Mouse (Mus musculus): ENCODE measurements around the gene Rps27a. TPM values are rescaled to one million over a fixed set of nuclear protein-coding genes. Genes with fewer than 3 reads are reported as not detected.
A peak's percentile ranks its signal among the peaks of the same experiment; 100 is the strongest.

The Rps27a gene
- 887 and 1,041 TPM in 2 replicates for polyA plus RNA-seq (2016; fragmentation: Nextera tagmentation; extraction: Ambion mirVana)

- peak; percentile 91 for DNase-seq (ENCODE audit: low spot score)
- H3K4me1 ChIP-seq = peaks cover 14% of the 10 kb centered on the region
- H3K27me3 ChIP-seq (ENCODE audit: low read depth, poor library complexity, severe bottlenecking) = no peaks in the 10 kb centered on the region
- peaks cover 39% of the 10 kb centered on the region for H3K36me3 ChIP-seq
- WGBS = under 1% methylated on average over 46 of the region's 46 CpGs
- no peaks in the 10 kb centered on the region for H3K9me3 ChIP-seq (replicated peaks)
- H3K4me3 ChIP-seq = peak within 1 kb of the TSS; percentile 81
- peak within 1 kb of the TSS; percentile 92 for H3K27ac ChIP-seq (replicated peaks)
Measured at GRCm38 (mm10) chr11:29547752-29548503, at the start of gene Rps27a, which contains the start of gene Clhc1. Gene Rps27a (minus strand): TSS chr11:29548109. Gene Clhc1 (plus strand): TSS chr11:29547950.

DNA sequence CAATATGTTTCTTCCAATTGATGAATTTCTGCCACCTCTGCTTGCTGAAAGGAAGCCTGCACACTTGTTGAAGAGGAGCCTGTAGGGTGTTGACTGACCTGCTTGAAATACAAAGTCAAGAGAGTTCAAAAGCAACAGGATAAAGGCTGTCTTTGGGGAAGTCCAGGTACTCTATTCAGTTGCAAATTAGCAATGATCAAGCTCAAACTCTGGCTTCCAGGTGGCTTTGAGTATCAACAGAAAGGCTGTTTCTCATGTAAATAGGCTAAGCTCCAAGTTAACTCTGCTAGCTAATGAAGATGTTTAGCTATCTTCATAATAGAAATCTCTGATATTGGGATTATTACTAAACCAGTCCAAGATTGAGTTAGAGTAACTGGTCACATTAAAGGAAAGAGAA lies 49.2 kb upstream of the Rps27a start:
- Histone ChIP-seq H3K4me3 (no peak overlapping the region), H3K36me3 (no peaks in the 10 kb centered on the region), H3K27me3 (ENCODE audit: low read depth, poor library complexity, severe bottlenecking) (no peaks in the 10 kb centered on the region), H3K27ac (replicated peaks) (no peak overlapping the region), H3K4me1 (no peaks in the 10 kb centered on the region), H3K9me3 (replicated peaks) (no peaks in the 10 kb centered on the region)
- no peak for DNase-seq (ENCODE audit: low spot score)

GRCm38 (mm10) chr11:29595217-29595616 lies 47.3 kb upstream of the Rps27a start:
- no peak for DNase-seq (ENCODE audit: low spot score)
- H3K27ac ChIP-seq (replicated peaks) = no peak overlapping the region
- no peaks in the 10 kb centered on the region for H3K27me3 ChIP-seq (ENCODE audit: low read depth, poor library complexity, severe bottlenecking)
- H3K9me3 ChIP-seq (replicated peaks) = no peaks in the 10 kb centered on the region
- H3K36me3 ChIP-seq = no peaks in the 10 kb centered on the region
- no peak overlapping the region for H3K4me3 ChIP-seq
- no peaks in the 10 kb centered on the region for H3K4me1 ChIP-seq

DNA sequence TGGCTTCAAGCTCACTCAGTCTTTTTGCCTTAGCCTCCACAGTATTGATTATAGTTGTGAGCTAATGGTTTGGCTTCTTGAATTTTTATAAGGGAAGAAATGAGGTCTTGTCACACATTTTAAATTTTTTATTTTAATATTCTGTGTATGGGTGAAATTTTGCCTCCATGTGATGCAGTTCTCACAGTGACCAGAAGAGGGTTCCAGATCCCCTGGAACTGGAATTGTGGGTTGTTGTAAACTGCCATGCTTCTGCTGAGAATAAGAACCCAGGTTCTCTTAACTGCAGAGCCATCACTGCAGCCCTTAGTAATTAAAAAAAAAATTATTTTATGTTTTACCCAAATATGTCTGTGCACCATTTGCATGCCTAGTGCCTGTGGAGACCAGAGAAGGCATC lies 31.7 kb upstream of the Rps27a start:
- no peaks in the 10 kb centered on the region for H3K4me1 ChIP-seq
- no peak for DNase-seq (ENCODE audit: low spot score)
- H3K27ac ChIP-seq (replicated peaks) = no peak overlapping the region
- no peaks in the 10 kb centered on the region for H3K27me3 ChIP-seq (ENCODE audit: low read depth, poor library complexity, severe bottlenecking)
- no peaks in the 10 kb centered on the region for H3K9me3 ChIP-seq (replicated peaks)
- H3K4me3 ChIP-seq = no peak overlapping the region
- no peaks in the 10 kb centered on the region for H3K36me3 ChIP-seq

- Histone ChIP-seq H3K27ac (replicated peaks) (no peak overlapping the region), H3K4me3 (no peak overlapping the region), H3K9me3 (replicated peaks) (no peaks in the 10 kb centered on the region), H3K27me3 (ENCODE audit: low read depth, poor library complexity, severe bottlenecking) (no peaks in the 10 kb centered on the region), H3K36me3 (no peaks in the 10 kb centered on the region), H3K4me1 (no peaks in the 10 kb centered on the region)
- WGBS = 79% methylated on average over 2 of the region's 2 CpGs
- no peak for DNase-seq (ENCODE audit: low spot score)
Measured at GRCm38 (mm10) chr11:29572656-29573055, 24.7 kb upstream of the Rps27a start.

GRCm38 (mm10) chr11:29571536-29571935 lies 23.6 kb upstream of the Rps27a start:
- no peak for DNase-seq (ENCODE audit: low spot score)
- Histone ChIP-seq H3K4me3 (no peak overlapping the region), H3K9me3 (replicated peaks) (no peaks in the 10 kb centered on the region), H3K36me3 (no peaks in the 10 kb centered on the region), H3K4me1 (no peaks in the 10 kb centered on the region), H3K27me3 (ENCODE audit: low read depth, poor library complexity, severe bottlenecking) (no peaks in the 10 kb centered on the region), H3K27ac (replicated peaks) (no peak overlapping the region)
- WGBS = 79% methylated on average over 3 of the region's 3 CpGs

DNA sequence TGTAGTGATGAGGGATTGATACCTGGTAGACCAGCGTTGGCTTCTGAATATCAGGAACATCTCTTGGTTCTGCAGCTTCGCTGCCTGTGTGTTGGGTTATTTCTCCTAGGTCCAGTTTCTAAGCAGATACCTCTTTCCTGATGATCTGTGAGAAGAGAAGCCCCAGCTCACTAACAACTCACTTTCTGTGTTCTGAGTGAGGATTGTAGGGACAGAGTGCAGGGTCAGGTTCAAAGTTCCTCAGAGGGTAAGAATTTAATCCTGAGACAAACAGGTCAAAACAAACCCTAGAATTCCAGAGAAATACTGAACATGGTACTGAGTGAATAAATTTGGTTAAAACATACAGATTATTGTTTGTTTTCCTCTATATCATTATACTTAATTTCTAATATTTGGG lies 15.5 kb upstream of the Rps27a start:
- Histone ChIP-seq H3K27ac (replicated peaks) (no peak overlapping the region), H3K27me3 (ENCODE audit: low read depth, poor library complexity, severe bottlenecking) (no peaks in the 10 kb centered on the region)
- 95% methylated on average over 2 of the region's 2 CpGs for WGBS

GRCm38 (mm10) chr11:29560990-29561389 lies 13.1 kb upstream of the Rps27a start:
- DNase-seq (ENCODE audit: low spot score) = no peak
- WGBS = 87% methylated on average over 3 of the region's 3 CpGs
- no peak overlapping the region for H3K4me3 ChIP-seq

More for the DNA sequence above, 15.5 kb upstream of the Rps27a start:
- H3K4me1 ChIP-seq = no peaks in the 10 kb centered on the region
- DNase-seq (ENCODE audit: low spot score) = no peak
- H3K36me3 ChIP-seq = no peaks in the 10 kb centered on the region
- no peaks in the 10 kb centered on the region for H3K9me3 ChIP-seq (replicated peaks)
- no peak overlapping the region for H3K4me3 ChIP-seq

DNA sequence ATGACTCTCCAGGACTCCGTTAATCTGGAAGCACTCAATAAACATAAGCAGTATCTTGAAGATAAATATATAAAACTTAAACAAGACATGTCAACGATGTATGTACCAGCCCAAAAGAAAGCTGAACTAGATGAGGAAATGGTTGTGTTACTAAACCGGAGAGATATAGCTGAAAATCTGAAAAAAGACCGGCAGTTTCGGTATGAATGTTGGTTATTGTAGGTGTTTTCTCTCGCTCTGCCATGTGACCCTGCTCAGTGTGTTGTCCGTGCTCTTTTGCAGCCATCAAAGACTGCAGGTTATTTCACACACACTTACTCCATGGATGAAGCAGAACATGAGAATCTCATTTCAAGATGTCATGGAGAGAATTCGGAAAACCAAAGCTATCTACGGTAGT lies 12.5 kb upstream of the Rps27a start:
- no peak overlapping the region for H3K27ac ChIP-seq (replicated peaks)
- H3K36me3 ChIP-seq = no peaks in the 10 kb centered on the region
- no peaks in the 10 kb centered on the region for H3K27me3 ChIP-seq (ENCODE audit: low read depth, poor library complexity, severe bottlenecking)
- H3K4me3 ChIP-seq = no peak overlapping the region
- 89% methylated on average over 9 of the region's 9 CpGs for WGBS
- H3K4me1 ChIP-seq = no peaks in the 10 kb centered on the region
- H3K9me3 ChIP-seq (replicated peaks) = no peaks in the 10 kb centered on the region
- no peak for DNase-seq (ENCODE audit: low spot score)

More at GRCm38 (mm10) chr11:29560990-29561389, 13.1 kb upstream of the Rps27a start:
- no peak overlapping the region for H3K27ac ChIP-seq (replicated peaks)
- H3K36me3 ChIP-seq = no peaks in the 10 kb centered on the region
- H3K4me1 ChIP-seq = no peaks in the 10 kb centered on the region
- H3K9me3 ChIP-seq (replicated peaks) = no peaks in the 10 kb centered on the region
- no peaks in the 10 kb centered on the region for H3K27me3 ChIP-seq (ENCODE audit: low read depth, poor library complexity, severe bottlenecking)

DNA sequence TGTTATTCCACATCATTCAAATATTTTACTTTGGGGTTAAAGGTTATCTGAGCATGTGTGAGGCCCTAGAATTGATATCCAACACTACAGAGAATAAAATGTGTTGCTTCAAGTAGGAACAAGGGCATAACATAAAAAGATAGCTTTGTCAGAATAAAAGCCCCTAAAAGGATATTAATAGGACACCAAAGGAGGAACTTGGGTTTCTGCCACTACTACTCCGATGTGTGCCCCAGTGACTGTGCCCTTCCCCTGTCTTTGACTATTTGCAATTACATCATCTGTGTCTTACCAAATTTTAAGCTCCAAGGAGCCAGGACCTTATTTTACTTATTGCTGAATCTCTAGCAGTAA lies 1.5 kb upstream of the Rps27a start:
- no peak overlapping the region for H3K27ac ChIP-seq (replicated peaks)
- no peaks in the 10 kb centered on the region for H3K27me3 ChIP-seq (ENCODE audit: low read depth, poor library complexity, severe bottlenecking)
- 96% methylated on average over 1 of the region's 1 CpGs for WGBS
- peaks cover 25% of the 10 kb centered on the region for H3K36me3 ChIP-seq
- no peak for DNase-seq (ENCODE audit: low spot score)
- H3K9me3 ChIP-seq (replicated peaks) = no peaks in the 10 kb centered on the region
- H3K4me1 ChIP-seq = peaks cover 14% of the 10 kb centered on the region
- no peak overlapping the region for H3K4me3 ChIP-seq

DNA sequence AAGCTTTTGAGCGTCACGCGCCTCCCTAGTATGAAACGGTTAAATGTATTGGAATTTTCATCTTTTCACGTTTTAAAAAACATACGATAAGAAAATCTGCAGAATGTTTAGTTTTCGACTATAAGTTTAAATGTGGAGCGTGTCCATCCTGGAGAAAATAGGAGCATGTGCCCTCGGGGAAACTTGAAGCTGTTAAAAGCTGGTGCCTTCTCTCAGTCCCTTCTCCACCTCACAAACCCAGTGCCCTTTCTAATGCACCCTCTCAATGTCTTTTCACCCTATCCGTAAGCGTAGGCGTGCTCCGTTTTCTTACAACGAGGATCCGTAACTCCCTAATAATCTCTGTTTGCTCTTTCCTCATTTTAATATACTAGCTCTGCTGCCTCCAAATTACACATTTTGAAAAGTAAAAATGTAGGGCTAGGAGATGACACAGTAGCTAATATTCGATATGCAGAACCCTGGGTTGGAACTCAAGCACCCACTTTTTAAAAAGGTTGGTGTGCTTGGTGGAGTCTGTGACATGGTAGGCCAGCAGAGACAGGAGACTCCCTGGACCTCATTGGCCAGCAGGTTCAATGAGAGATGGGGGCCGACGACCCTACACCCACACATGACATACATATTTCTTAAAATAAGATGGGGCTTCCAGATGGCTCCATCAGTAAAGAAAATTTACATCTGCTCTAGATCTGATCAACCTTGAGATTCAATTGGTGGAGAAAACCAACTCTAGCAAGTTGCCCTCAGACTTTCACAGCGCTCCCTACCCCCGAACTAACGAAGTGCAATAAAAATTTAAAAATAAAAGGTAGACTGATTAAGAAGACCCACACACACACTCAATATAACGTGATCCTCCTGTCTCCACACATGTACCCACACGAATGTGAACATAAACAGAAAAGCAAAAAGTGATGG lies 855 bp upstream of the Rps27a start:
- Histone ChIP-seq H3K27ac (replicated peaks) (peak overlapping the region; percentile 92), H3K4me1 (peaks cover 14% of the 10 kb centered on the region), H3K9me3 (replicated peaks) (no peaks in the 10 kb centered on the region), H3K4me3 (peak overlapping the region; percentile 81), H3K36me3 (peaks cover 31% of the 10 kb centered on the region), H3K27me3 (ENCODE audit: low read depth, poor library complexity, severe bottlenecking) (no peaks in the 10 kb centered on the region)
- DNase-seq (ENCODE audit: low spot score) = no peak
- 29% methylated on average over 23 of the region's 23 CpGs for WGBS

DNA sequence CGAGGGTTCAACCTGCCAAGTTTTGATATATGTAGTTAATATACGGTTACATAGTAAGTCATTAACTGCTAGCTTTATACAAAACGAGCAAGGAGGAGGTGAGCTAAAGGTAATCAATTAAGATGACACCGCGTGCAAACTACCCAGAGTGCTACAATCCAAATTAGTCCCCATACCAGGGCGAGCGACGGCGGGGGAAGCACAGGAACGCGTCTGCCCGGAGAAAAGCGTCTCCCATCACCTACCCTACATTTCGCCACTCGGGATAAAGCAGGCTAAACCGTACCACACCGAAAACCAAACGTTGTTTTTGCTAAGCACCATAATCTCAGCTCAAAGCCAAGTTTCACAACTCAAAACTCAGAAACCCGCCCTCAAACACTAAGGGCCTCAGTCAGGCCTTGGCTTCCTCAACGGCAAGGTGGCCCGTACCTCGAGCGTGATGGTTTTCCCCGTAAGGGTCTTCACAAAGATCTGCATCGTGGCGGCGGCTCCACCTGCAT lies 609 bp downstream of the Rps27a start:
- H3K4me1 ChIP-seq = peaks cover 14% of the 10 kb centered on the region
- under 1% methylated on average over 27 of the region's 27 CpGs for whole genome bisulfite sequencing
- no peak for DNase-seq (ENCODE audit: low spot score)
- H3K4me3 ChIP-seq = peak overlapping the region; percentile 81
- H3K9me3 ChIP-seq (replicated peaks) = no peaks in the 10 kb centered on the region
- peaks cover 45% of the 10 kb centered on the region for H3K36me3 ChIP-seq
- peak overlapping the region; percentile 92 for H3K27ac ChIP-seq (replicated peaks)
- no peaks in the 10 kb centered on the region for H3K27me3 ChIP-seq (ENCODE audit: low read depth, poor library complexity, severe bottlenecking)

DNA sequence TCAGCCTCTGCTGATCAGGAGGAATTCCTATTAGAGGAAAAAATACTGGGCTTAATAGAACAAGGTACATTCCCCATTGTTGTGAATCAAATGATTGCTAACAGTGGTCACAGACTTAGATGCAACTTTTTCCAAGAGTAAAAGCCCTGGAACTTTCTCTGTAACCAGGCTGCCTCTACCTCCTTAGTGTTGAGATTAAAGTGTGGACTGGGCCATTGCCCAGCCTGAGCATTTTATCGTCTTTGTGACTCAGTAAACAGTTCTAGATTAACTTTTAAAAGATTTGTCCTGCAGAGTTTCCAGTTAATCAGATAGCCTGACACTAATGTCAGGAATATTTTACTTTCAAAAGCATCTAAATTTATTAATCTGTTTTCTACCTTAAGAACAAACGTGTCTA lies 1.1 kb downstream of the Rps27a start:
- WGBS = 25% methylated on average over 2 of the region's 2 CpGs
- peaks cover 48% of the 10 kb centered on the region for H3K36me3 ChIP-seq

More for the DNA sequence above, 1.1 kb downstream of the Rps27a start:
- DNase-seq (ENCODE audit: low spot score) = no peak
- H3K4me3 ChIP-seq = peak overlapping the region; percentile 81
- no peaks in the 10 kb centered on the region for H3K9me3 ChIP-seq (replicated peaks)
- H3K27ac ChIP-seq (replicated peaks) = peak overlapping the region; percentile 92
- peaks cover 14% of the 10 kb centered on the region for H3K4me1 ChIP-seq
- H3K27me3 ChIP-seq (ENCODE audit: low read depth, poor library complexity, severe bottlenecking) = no peaks in the 10 kb centered on the region

Data from midbrain, embryonic 10.5 days (tissue).